Mouse (Mus musculus) embryonic fibroblast, embryonic 13.5 days (primary cell): Measurements from ENCODE around the gene Ppp1r13l.

ENCODE experiments used
- CTCF ChIP-seq: IDR thresholded peaks from 2 replicates; pipeline ENCODE4 v1.5.1; 2011; ENCODE audit warnings: mild to moderate bottlenecking, control low read depth, low read length, moderate library complexity, borderline replicate concordance; ENCODE audit not compliant: insufficient read depth
- POLR2A ChIP-seq: IDR thresholded peaks from 2 replicates; pipeline ENCODE4 v1.6.1; 2011; ENCODE audit warnings: low read depth, mild to moderate bottlenecking, control low read depth, low read length, moderate library complexity

DNA sequence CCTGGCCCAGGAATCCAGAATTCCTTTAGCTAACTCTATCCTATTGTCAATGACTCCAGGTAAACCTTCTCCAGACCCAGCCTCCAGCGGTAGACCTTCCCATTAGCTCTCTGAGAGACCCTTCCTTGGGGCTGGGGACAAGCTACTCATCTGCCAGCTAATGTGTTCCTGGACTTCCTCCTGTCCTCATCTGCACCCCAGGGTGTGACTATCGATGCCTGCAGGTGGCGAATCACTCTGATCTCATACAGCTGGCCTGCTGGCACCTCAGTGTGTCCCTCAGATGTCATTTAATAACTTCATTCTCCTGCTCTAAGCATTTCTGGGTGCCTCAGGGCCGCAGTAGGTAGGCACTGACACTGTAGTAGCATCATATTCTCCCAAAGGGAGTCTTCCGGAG lies 31.8 kb upstream of the Ppp1r13l start:
- no peak for TF ChIP-seq CTCF
- no peak for TF ChIP-seq POLR2A
